In genomic region chr11:78420263-78420889, GRCm38 (mm10) we compare ENCODE assay signal across 38 mouse cellular contexts. TPM values are rescaled to one million over a fixed set of nuclear protein-coding genes. Genes with fewer than 3 reads are reported as not detected.
DNase-seq lines count a peak whose midpoint lies in the region; ATAC-seq and TF ChIP-seq lines count a peak whose summit lies in the region.
"Had no signal": no experiment of that assay in that cellular context is flagged by ENCODE, and none has a peak within 500 bp of the region (broad histone marks: within the 10 kb centered on the region; RNA-seq: fewer than 3 reads in every experiment).

No protein-coding gene starts in this region.

- DNase-seq in kidney, postnatal 0 days (ENCODE audit: low spot score) = no peak
- no peak for DNase-seq in kidney, postnatal 10 days
- peak; percentile 97 for DNase-seq in 416B (ENCODE audit: low read depth)
- DNase-seq in MEL (ENCODE audit: low read depth, low spot score) = peak; percentile 22
- no peak for DNase-seq in urinary bladder, postnatal 36 days (ENCODE audit: low spot score in 2 of 2)
- no peak for DNase-seq in left cerebral cortex, postnatal 25 days (ENCODE audit: low spot score in 2 of 2)
- DNase-seq: adrenal gland, postnatal 10 days; cerebellum, adult 11 months; cerebellum, adult 9-10 months; gastrocnemius, postnatal 25 days; heart, adult 18-20 months; kidney, adult 18-20 months; lung, embryonic 14.5 days; thymus, adult 18-20 months; thymus, postnatal 25 days had no signal

- TF ChIP-seq EP300 in MEL (IDR thresholded peaks at IDR 0.05; ENCODE audit: low read depth in 1 of 2, low read length in 2 of 2) = no peak

- no peak overlapping the region for H3K9ac ChIP-seq in kidney, postnatal 0 days (ENCODE audit: low read depth, low read length)
- H3K9ac ChIP-seq in MEL (ENCODE audit: control insufficient read depth, low read depth, low read length, poor library complexity, severe bottlenecking) = no peak overlapping the region
- H3K9ac ChIP-seq: embryonic facial prominence, embryonic 13.5 days; forebrain, embryonic 15.5 days; heart, embryonic 12.5 days; hindbrain, embryonic 14.5 days; limb, embryonic 13.5 days; liver, embryonic 14.5 days; lung, embryonic 14.5 days; midbrain, embryonic 13.5 days; stomach, embryonic 15.5 days had no signal

- no peak overlapping the region for H3K27ac ChIP-seq in kidney, postnatal 0 days
- H3K27ac ChIP-seq in MEL (ENCODE audit: control insufficient read depth, low read depth, low read length) = no peak overlapping the region
- H3K27ac ChIP-seq: embryonic facial prominence, embryonic 13.5 days; forebrain, embryonic 10.5 days; forebrain, embryonic 15.5 days; hindbrain, embryonic 14.5 days; left cerebral cortex, adult 2 months; limb, embryonic 13.5 days; liver, embryonic 14.5 days; midbrain, embryonic 13.5 days; stomach, embryonic 15.5 days had no signal

- intact Hi-C loops in left cerebral cortex, postnatal 25 days (cut with DNase I) = no loop called here

- no peaks in the 10 kb centered on the region for H3K9me3 ChIP-seq in kidney, postnatal 0 days (replicated peaks; ENCODE audit: low read length)
- H3K9me3 ChIP-seq in MEL (replicated peaks; ENCODE audit: insufficient read depth, low read length) = no peaks in the 10 kb centered on the region
- H3K9me3 ChIP-seq: embryonic facial prominence, embryonic 13.5 days; forebrain, embryonic 10.5 days; forebrain, embryonic 15.5 days; heart, embryonic 12.5 days; limb, embryonic 13.5 days; megakaryocyte, embryonic 14.5 days; midbrain, embryonic 13.5 days; stomach, embryonic 15.5 days had no signal

- TF ChIP-seq RAD21 in MEL (IDR thresholded peaks at IDR 0.05; ENCODE audit: low read depth, low read length) = no peak

- no peak for TF ChIP-seq POLR2A in MEL (IDR thresholded peaks at IDR 0.05; ENCODE audit: control insufficient read depth in 1 of 2, insufficient read depth in 1 of 2, low read depth in 1 of 2, low read length in 2 of 2, poor library complexity in 1 of 2)

- H3K27me3 ChIP-seq in kidney, postnatal 0 days (ENCODE audit: insufficient read depth, low read length) = peaks cover 5% of the 10 kb centered on the region; the same call in 1 of the 2 replicates
- peaks cover 8 to 12% of the 10 kb centered on the region in 2 experiments for H3K27me3 ChIP-seq in MEL (ENCODE audit: control insufficient read depth in 1 of 2, insufficient read depth in 2 of 2, low read length in 2 of 2)
- H3K27me3 ChIP-seq: forebrain, embryonic 15.5 days; stomach, embryonic 15.5 days had no signal

- TF ChIP-seq CTCF in kidney, postnatal 0 days (IDR thresholded peaks at IDR 0.05; ENCODE audit: low read depth) = no peak
- no peak for TF ChIP-seq CTCF in MEL (IDR thresholded peaks at IDR 0.05 in 2 of 3, conservative IDR thresholded peaks at IDR 0.05 in 1 of 3; ENCODE audit: control insufficient read depth in 1 of 3, insufficient read depth in 1 of 3, low read depth in 2 of 3, low read length in 3 of 3, poor library complexity in 1 of 3, severe bottlenecking in 1 of 3)

- no peaks in the 10 kb centered on the region for H3K79me2 ChIP-seq in MEL (ENCODE audit: control insufficient read depth, insufficient read depth, low read length, poor library complexity)

- 40% methylated on average over 12 of the region's 12 CpGs for WGBS in kidney, postnatal 0 days

- no peaks in the 10 kb centered on the region for H3K36me3 ChIP-seq in kidney, postnatal 0 days (ENCODE audit: insufficient read depth, low read length)
- H3K36me3 ChIP-seq in MEL (ENCODE audit: control insufficient read depth in 1 of 2, insufficient read depth in 2 of 2, low read length in 2 of 2) = peaks cover 0 to 9% of the 10 kb centered on the region in 2 experiments; a peak in 2 of 4 replicates
- H3K36me3 ChIP-seq: embryonic facial prominence, embryonic 13.5 days; forebrain, embryonic 10.5 days; forebrain, embryonic 15.5 days; heart, embryonic 12.5 days; limb, embryonic 13.5 days; midbrain, embryonic 13.5 days; stomach, embryonic 15.5 days had no signal

- 0 out of 2 replicates have a peak overlapping the region, but pooled peaks have one; percentile 6 for H3K4me2 ChIP-seq in kidney, postnatal 0 days (ENCODE audit: low read length)
- H3K4me2 ChIP-seq: embryonic facial prominence, embryonic 13.5 days; forebrain, embryonic 15.5 days; heart, embryonic 12.5 days; hindbrain, embryonic 14.5 days; limb, embryonic 13.5 days; lung, embryonic 14.5 days; midbrain, embryonic 13.5 days; stomach, embryonic 15.5 days had no signal

- no peaks in the 10 kb centered on the region for H3K4me1 ChIP-seq in kidney, postnatal 0 days (replicated peaks; ENCODE audit: insufficient read depth, low read length)
- H3K4me1 ChIP-seq in MEL (ENCODE audit: control insufficient read depth in 1 of 2, insufficient read depth in 2 of 2, low read length in 2 of 2) = peaks cover 0 to 11% of the 10 kb centered on the region in 2 experiments; a peak in 2 of 4 replicates
- H3K4me1 ChIP-seq: forebrain, embryonic 15.5 days; heart, embryonic 12.5 days; limb, embryonic 13.5 days; midbrain, embryonic 13.5 days; stomach, embryonic 15.5 days had no signal

- no peak for ATAC-seq in kidney, postnatal 0 days (replicated peaks; ENCODE audit: low FRiP score, low read depth)
- peak; percentile 38 for ATAC-seq in megakaryocyte-erythroid progenitor cell, adult 5-6 weeks (replicated peaks; ENCODE audit: low FRiP score, low TSS enrichment, poor library complexity, severe bottlenecking)
- ATAC-seq: CD4-positive, CD25-positive, alpha-beta regulatory T cell, adult 4 months; forebrain, embryonic 15.5 days; midbrain, embryonic 13.5 days had no signal

- no peak overlapping the region for H3K4me3 ChIP-seq in kidney, postnatal 0 days (replicated peaks; ENCODE audit: low read depth, low read length)
- H3K4me3 ChIP-seq in MEL (ENCODE audit: control insufficient read depth in 1 of 2, insufficient read depth in 1 of 2, low read depth in 2 of 2, low read length in 2 of 2) = no peak overlapping the region
- H3K4me3 ChIP-seq: embryonic facial prominence, embryonic 13.5 days; forebrain, embryonic 10.5 days; forebrain, embryonic 15.5 days; heart, embryonic 12.5 days; left cerebral cortex, adult 2 months; limb, embryonic 13.5 days; megakaryocyte, embryonic 14.5 days; midbrain, embryonic 13.5 days; stomach, embryonic 15.5 days had no signal

TF ChIP-seq in MEL, 35 proteins besides CTCF, POLR2A, EP300 and RAD21:
- TF ChIP-seq USF2 (IDR thresholded peaks at IDR 0.05; ENCODE audit: borderline replicate concordance in 1 of 2, insufficient read depth in 1 of 2, low read depth in 1 of 2, low read length in 2 of 2) (peak in 1 of 2 experiments; percentile 36; a peak in 1 of 4 replicates), TCF12 (IDR thresholded peaks at IDR 0.05; ENCODE audit: low read depth, low read length) (peak; percentile 55), RCOR1 (IDR thresholded peaks at IDR 0.05; ENCODE audit: low read depth, low read length) (0 out of 2 replicates have a peak, but pooled peaks have one; percentile 41), GATA1 (IDR thresholded peaks at IDR 0.05; ENCODE audit: low read depth, low read length) (peak; percentile 80), MAX (IDR thresholded peaks at IDR 0.05; ENCODE audit: low read length) (peak; percentile 60), USF1 (IDR thresholded peaks at IDR 0.05; ENCODE audit: low read depth, low read length) (peak; percentile 86), UBTF (IDR thresholded peaks at IDR 0.05; ENCODE audit: borderline replicate concordance, insufficient read depth, low read depth, low read length) (no peak), ETS1 (IDR thresholded peaks at IDR 0.05; ENCODE audit: low read depth, low read length) (no peak)
TF ChIP-seq in MEL: peak in this region for 6.

RNA-seq across cellular contexts. Expression of gene Slc13a2, which starts 1.6 kb away (rescaled TPM):
- 6.5 and 6.6 TPM in 2 replicates for polyA plus RNA-seq in kidney, postnatal 0 days (2015; fragmentation: Nextera tagmentation; extraction: Ambion mirVana)
- not detected in 2 replicates for total RNA-seq in MEL (2012; rRNA removed)
- not detected for polyA plus RNA-seq in MEL (2012; ENCODE audit: insufficient read depth in 1 of 2, insufficient read length in 2 of 2, low read depth in 1 of 2, low replicate concordance in 2 of 2, missing spikeins in 1 of 2)
- total RNA-seq in megakaryocyte-erythroid progenitor cell, adult 5-6 weeks (2014; fragmentation: Nextera tagmentation) = not detected in 2 replicates
- not detected in 2 replicates for total RNA-seq in megakaryocyte-erythroid progenitor cell, adult 5-6 weeks (2017)
- not detected for total RNA-seq in left cerebral cortex, postnatal 25 days (2021)
- total RNA-seq: adrenal gland, postnatal 10 days; gastrocnemius, adult 18-20 months; gastrocnemius, postnatal 25 days; heart, adult 18-20 months; hematopoietic stem cell, adult 5-6 weeks; layer of hippocampus, adult 18-20 months; layer of hippocampus, postnatal 10 days; left cerebral cortex, adult 2 months; left cerebral cortex, postnatal 36 days; monocyte, adult 5-6 weeks had no signal
- polyA plus RNA-seq: CD4-positive, CD25-positive, alpha-beta regulatory T cell, adult 4 months; embryonic facial prominence, embryonic 13.5 days; forebrain, embryonic 10.5 days; forebrain, embryonic 15.5 days; frontal cortex, adult 2 months; heart, embryonic 12.5 days; heart, postnatal 0 days; hindbrain, embryonic 14.5 days; limb, embryonic 13.5 days; lung, embryonic 14.5 days; midbrain, embryonic 13.5 days; neural tube, embryonic 14.5 days had no signal

RNA-seq across cellular contexts. Expression of gene Foxn1, which starts 34.0 kb away (rescaled TPM):
- polyA plus RNA-seq in kidney, postnatal 0 days (2015; fragmentation: Nextera tagmentation; extraction: Ambion mirVana) = not detected in 2 replicates
- total RNA-seq in MEL (2012; rRNA removed) = not detected in 2 replicates
- polyA plus RNA-seq in MEL (2012; ENCODE audit: insufficient read depth in 1 of 2, insufficient read length in 2 of 2, low read depth in 1 of 2, low replicate concordance in 2 of 2, missing spikeins in 1 of 2) = not detected
- total RNA-seq in megakaryocyte-erythroid progenitor cell, adult 5-6 weeks (2014; fragmentation: Nextera tagmentation) = not detected in 2 replicates
- not detected in 2 replicates for total RNA-seq in megakaryocyte-erythroid progenitor cell, adult 5-6 weeks (2017)
- total RNA-seq in left cerebral cortex, postnatal 25 days (2021) = under 1 TPM in 1 of 2 experiments, not detected in 1; 0.09 TPM
- total RNA-seq: gastrocnemius, adult 18-20 months; gastrocnemius, postnatal 25 days; heart, adult 18-20 months; hematopoietic stem cell, adult 5-6 weeks; layer of hippocampus, adult 18-20 months; layer of hippocampus, postnatal 10 days; left cerebral cortex, adult 2 months; left cerebral cortex, postnatal 36 days; monocyte, adult 5-6 weeks had no signal
- polyA plus RNA-seq: forebrain, embryonic 10.5 days; forebrain, embryonic 15.5 days; frontal cortex, adult 2 months; heart, embryonic 12.5 days; heart, postnatal 0 days; hindbrain, embryonic 14.5 days; kidney, embryonic 16.5 days; liver, embryonic 14.5 days; lung, embryonic 14.5 days; midbrain, embryonic 13.5 days; neural tube, embryonic 14.5 days had no signal

RNA-seq across cellular contexts. Expression of gene Slc46a1, which starts 45.1 kb away (rescaled TPM):
- 21.7 and 23.4 TPM in 2 replicates for polyA plus RNA-seq in kidney, postnatal 0 days (2015; fragmentation: Nextera tagmentation; extraction: Ambion mirVana)
- total RNA-seq in MEL (2012; rRNA removed) = 7.5 and 11.6 TPM in 2 replicates
- 1 to 10 TPM in 1 of 2 experiments, not detected in 1; 8.3 TPM for polyA plus RNA-seq in MEL (2012; ENCODE audit: insufficient read depth in 1 of 2, insufficient read length in 2 of 2, low read depth in 1 of 2, low replicate concordance in 2 of 2, missing spikeins in 1 of 2)
- total RNA-seq in megakaryocyte-erythroid progenitor cell, adult 5-6 weeks (2014; fragmentation: Nextera tagmentation) = 2.6 and 3.6 TPM in 2 replicates
- 0.56 and 0.76 TPM in 2 replicates for total RNA-seq in megakaryocyte-erythroid progenitor cell, adult 5-6 weeks (2017)
- 10 to 100 TPM; 10.5 to 11.2 TPM for total RNA-seq in left cerebral cortex, postnatal 25 days (2021)

Comparison
In these comparisons a context has a peak if more than half of its experiments do, and no peak if none do; other contexts are left out.
1. DNase-seq: peak in 416B (single experiment) and MEL (single experiment); none in kidney, postnatal 0 days (single experiment), kidney, postnatal 10 days (single experiment), urinary bladder, postnatal 36 days (0 of 2) and left cerebral cortex, postnatal 25 days (0 of 2).